16 mouse cellular contexts compared by ENCODE assay signal in genomic region chr3:150406086-150406485, GRCm38 (mm10).
DNase-seq lines count a peak whose midpoint lies in the region; TF ChIP-seq lines count a peak whose summit lies in the region.
"Had no signal": no experiment of that assay in that cellular context is flagged by ENCODE, and none has a peak within 500 bp of the region (broad histone marks: within the 10 kb centered on the region; RNA-seq: fewer than 3 reads in every experiment).

No protein-coding gene starts in this region.

- H3K27ac ChIP-seq in cerebellum, adult 2 months (ENCODE audit: insufficient read depth, low read length): no peak overlapping the region
- H3K27ac ChIP-seq: embryonic facial prominence, embryonic 10.5 days; embryonic facial prominence, embryonic 12.5 days; forebrain, embryonic 13.5 days; forebrain, embryonic 15.5 days had no signal

- 0 out of 2 replicates have a peak, but pooled peaks cover 2% of the 10 kb centered on the region for H3K4me1 ChIP-seq in cerebellum, adult 2 months (ENCODE audit: control insufficient read depth, insufficient read depth, low read length)
- H3K4me1 ChIP-seq: embryonic facial prominence, embryonic 10.5 days; embryonic facial prominence, embryonic 12.5 days; forebrain, embryonic 13.5 days; forebrain, embryonic 15.5 days had no signal

- TF ChIP-seq POLR2A in cerebellum, adult 2 months (IDR thresholded peaks at IDR 0.05; ENCODE audit: borderline replicate concordance, insufficient read depth, low read length): no peak

- WGBS in cerebellum, adult 2 months: 13% methylated on average over 6 of the region's 6 CpGs

- peak; percentile 11 to 42 for DNase-seq in cerebellum, adult 2 months
- no peak for DNase-seq in cerebellum, postnatal 4 days (ENCODE audit: low spot score in 2 of 2)
- peak; percentile 53 to 68 for DNase-seq in cerebellum, postnatal 10 days
- DNase-seq in cerebellum, adult 8-10 months: no peak
- peak; percentile 36 to 48 for DNase-seq in cerebellum, postnatal 25 days
- DNase-seq in cerebellum, adult 11 months: no peak
- DNase-seq in cerebellum, postnatal 36 days: peak; percentile 8 to 21
- DNase-seq in right cerebral cortex, postnatal 25 days: no peak
- DNase-seq: adrenal gland, adult 2 months; adrenal gland, postnatal 10 days; adrenal gland, postnatal 25 days; forebrain, postnatal 0 days had no signal

- no peaks in the 10 kb centered on the region for H3K27me3 ChIP-seq in cerebellum, adult 2 months (ENCODE audit: control insufficient read depth, insufficient read depth, low read length)
- H3K27me3 ChIP-seq: embryonic facial prominence, embryonic 12.5 days; forebrain, embryonic 13.5 days; forebrain, embryonic 15.5 days had no signal

- TF ChIP-seq CTCF in cerebellum, adult 2 months (IDR thresholded peaks at IDR 0.05; ENCODE audit: borderline replicate concordance, insufficient read depth, low read depth, low read length): no peak

- H3K4me3 ChIP-seq in cerebellum, adult 2 months (replicated peaks; ENCODE audit: insufficient read depth, low read depth, low read length): no peak overlapping the region
- H3K4me3 ChIP-seq: embryonic facial prominence, embryonic 10.5 days; embryonic facial prominence, embryonic 12.5 days; forebrain, embryonic 13.5 days; forebrain, embryonic 15.5 days had no signal

Comparison
In these comparisons a context has a peak if more than half of its experiments do, and no peak if none do; other contexts are left out.
1. DNase-seq: peak in cerebellum, adult 2 months (2 of 2), cerebellum, postnatal 10 days (2 of 2), cerebellum, postnatal 25 days (2 of 2) and cerebellum, postnatal 36 days (2 of 2); none in cerebellum, postnatal 4 days (0 of 2), cerebellum, adult 8-10 months (single experiment), cerebellum, adult 11 months (single experiment) and right cerebral cortex, postnatal 25 days (single experiment).